ENCODE assay signal across 8 mouse cellular contexts in the genomic region with DNA sequence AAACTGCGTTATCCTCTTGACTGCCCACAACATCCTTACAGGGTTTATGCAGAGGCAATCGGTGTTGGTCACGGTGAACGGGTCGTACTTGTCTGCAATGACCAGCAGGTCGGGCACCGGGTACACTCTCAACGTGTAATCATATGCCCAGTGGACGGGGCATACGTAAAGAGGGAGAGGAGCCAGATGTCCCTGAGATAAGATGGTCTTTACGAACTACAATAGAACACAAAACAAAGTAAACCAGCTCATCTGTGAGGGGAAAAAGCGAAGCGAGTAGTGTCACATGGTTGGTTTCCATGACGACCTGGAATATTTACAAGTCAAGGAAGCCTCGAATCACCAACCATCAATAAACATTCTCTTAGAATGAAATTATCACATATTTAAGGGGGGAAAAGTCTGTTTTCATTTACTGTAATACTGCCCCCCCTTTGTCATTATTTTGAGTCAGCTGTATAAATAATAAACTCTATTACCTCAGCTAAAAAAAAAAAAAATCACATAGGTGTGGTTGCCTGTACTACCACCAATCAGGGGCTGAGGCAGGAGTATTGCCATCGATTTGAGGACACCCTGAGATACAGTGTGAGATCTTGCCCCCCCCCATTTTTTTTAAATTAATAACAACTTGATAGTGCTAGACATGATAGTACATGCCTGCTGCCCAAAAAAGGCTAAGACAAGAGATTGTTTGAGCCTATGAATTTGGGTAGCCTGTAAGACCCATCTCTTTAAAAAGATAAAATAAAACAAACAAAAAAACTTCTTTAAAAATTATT. TPM values are rescaled to one million over a fixed set of nuclear protein-coding genes. Genes with fewer than 3 reads are reported as not detected.
A peak's percentile ranks its signal among the peaks of the same experiment; 100 is the strongest.
DNase-seq lines count a peak whose midpoint lies in the region; ATAC-seq and TF ChIP-seq lines count a peak whose summit lies in the region.

A gene (minus strand): TSS at position 216 of the 782 bp plus-strand sequence.

- no peak for DNase-seq in stomach, postnatal 0 days (ENCODE audit: low spot score)
- peak; percentile 38 for DNase-seq in testis, postnatal 10 days (ENCODE audit: low spot score)
- DNase-seq in left cerebral cortex, postnatal 14 days (ENCODE audit: low spot score in 2 of 2), result no peak
- no peak for DNase-seq in thymus, postnatal 25 days
- DNase-seq in left cerebral cortex, postnatal 4 days, result no peak

- intact Hi-C loops in left cerebral cortex, postnatal 14 days (cut with DNase I), result no loop called here
- intact Hi-C loops in left cerebral cortex, postnatal 4 days (cut with DNase I), result no loop called here

- no peaks in the 10 kb centered on the region for H3K27me3 ChIP-seq in stomach, embryonic 14.5 days (ENCODE audit: control insufficient read depth, insufficient read depth, low read length)
- no peaks in the 10 kb centered on the region for H3K27me3 ChIP-seq in stomach, postnatal 0 days (ENCODE audit: control insufficient read depth, insufficient read depth, low read length)
- H3K27me3 ChIP-seq in embryonic facial prominence, embryonic 15.5 days, result no peaks in the 10 kb centered on the region
- H3K27me3 ChIP-seq in limb, embryonic 13.5 days, result no peaks in the 10 kb centered on the region

- no peak for TF ChIP-seq EP300 in stomach, postnatal 0 days (optimal IDR thresholded peaks at IDR 0.05)

- TF ChIP-seq CTCF in stomach, postnatal 0 days (IDR thresholded peaks at IDR 0.05; ENCODE audit: low read depth), result no peak

- no peak within 1 kb of the TSS for H3K4me3 ChIP-seq in stomach, embryonic 14.5 days (ENCODE audit: low read depth, low read length)
- no peak within 1 kb of the TSS for H3K4me3 ChIP-seq in stomach, postnatal 0 days (ENCODE audit: low read depth, low read length)
- H3K4me3 ChIP-seq in embryonic facial prominence, embryonic 15.5 days (replicated peaks), result no peak within 1 kb of the TSS
- no peak within 1 kb of the TSS for H3K4me3 ChIP-seq in limb, embryonic 13.5 days

- H3K9ac ChIP-seq in stomach, embryonic 14.5 days (replicated peaks; ENCODE audit: low read depth, low read length), result no peak within 1 kb of the TSS
- H3K9ac ChIP-seq in stomach, postnatal 0 days (ENCODE audit: low read length), result no peak within 1 kb of the TSS
- H3K9ac ChIP-seq in embryonic facial prominence, embryonic 15.5 days, result no peak within 1 kb of the TSS
- H3K9ac ChIP-seq in limb, embryonic 13.5 days, result no peak within 1 kb of the TSS

- 81% methylated on average over 16 of the region's 16 CpGs for WGBS in stomach, embryonic 14.5 days
- WGBS in stomach, postnatal 0 days, result 78% methylated on average over 16 of the region's 16 CpGs
- WGBS in embryonic facial prominence, embryonic 15.5 days, result 83% methylated on average over 16 of the region's 16 CpGs
- 86% methylated on average over 16 of the region's 16 CpGs for WGBS in limb, embryonic 13.5 days

- H3K4me2 ChIP-seq in stomach, embryonic 14.5 days (replicated peaks; ENCODE audit: low read depth, low read length), result no peak within 1 kb of the TSS
- no peak within 1 kb of the TSS for H3K4me2 ChIP-seq in stomach, postnatal 0 days (replicated peaks; ENCODE audit: low read depth)
- no peak within 1 kb of the TSS for H3K4me2 ChIP-seq in embryonic facial prominence, embryonic 15.5 days (replicated peaks)
- H3K4me2 ChIP-seq in limb, embryonic 13.5 days (replicated peaks), result no peak within 1 kb of the TSS

- H3K9me3 ChIP-seq in stomach, embryonic 14.5 days (ENCODE audit: control insufficient read depth, low read depth, low read length), result no peaks in the 10 kb centered on the region
- H3K9me3 ChIP-seq in stomach, postnatal 0 days (ENCODE audit: control insufficient read depth, low read length), result no peaks in the 10 kb centered on the region
- no peaks in the 10 kb centered on the region for H3K9me3 ChIP-seq in embryonic facial prominence, embryonic 15.5 days (replicated peaks)
- no peaks in the 10 kb centered on the region for H3K9me3 ChIP-seq in limb, embryonic 13.5 days

- no peak within 1 kb of the TSS for H3K27ac ChIP-seq in stomach, embryonic 14.5 days (ENCODE audit: low read length)
- no peak within 1 kb of the TSS for H3K27ac ChIP-seq in stomach, postnatal 0 days (replicated peaks)
- H3K27ac ChIP-seq in embryonic facial prominence, embryonic 15.5 days (replicated peaks), result no peak within 1 kb of the TSS
- no peak within 1 kb of the TSS for H3K27ac ChIP-seq in limb, embryonic 13.5 days

- H3K36me3 ChIP-seq in stomach, embryonic 14.5 days (ENCODE audit: control insufficient read depth, insufficient read depth, low read length), result peaks cover 44% of the 10 kb centered on the region
- 0 out of 2 replicates have a peak, but pooled peaks cover 1% of the 10 kb centered on the region for H3K36me3 ChIP-seq in stomach, postnatal 0 days (ENCODE audit: control insufficient read depth, insufficient read depth, low read length)
- H3K36me3 ChIP-seq in embryonic facial prominence, embryonic 15.5 days, result peaks cover 46% of the 10 kb centered on the region
- H3K36me3 ChIP-seq in limb, embryonic 13.5 days, result peaks cover 69% of the 10 kb centered on the region

- H3K4me1 ChIP-seq in stomach, embryonic 14.5 days (ENCODE audit: control insufficient read depth, insufficient read depth, low read length), result no peaks in the 10 kb centered on the region; the same call in 1 of the 2 replicates
- H3K4me1 ChIP-seq in stomach, postnatal 0 days (replicated peaks; ENCODE audit: control insufficient read depth, insufficient read depth), result no peaks in the 10 kb centered on the region
- peaks cover 1% of the 10 kb centered on the region; the same call in 1 of the 2 replicates for H3K4me1 ChIP-seq in embryonic facial prominence, embryonic 15.5 days
- H3K4me1 ChIP-seq in limb, embryonic 13.5 days, result peaks cover under 1% of the 10 kb centered on the region

- no peak for ATAC-seq in stomach, embryonic 14.5 days (ENCODE audit: insufficient number of reproducible peaks, insufficient read depth, low FRiP score, low read depth)
- ATAC-seq in stomach, postnatal 0 days (ENCODE audit: low FRiP score, low TSS enrichment), result no peak
- ATAC-seq in embryonic facial prominence, embryonic 15.5 days (ENCODE audit: insufficient number of reproducible peaks, low FRiP score, low TSS enrichment, low read depth), result no peak
- no peak for ATAC-seq in limb, embryonic 13.5 days (ENCODE audit: low FRiP score, low read depth)

RNA-seq across cellular contexts. Expression of the gene that starts here (rescaled TPM):
- polyA plus RNA-seq in stomach, embryonic 14.5 days (2014; fragmentation: Nextera tagmentation; extraction: Ambion mirVana), result 24.5 and 27.1 TPM in 2 replicates
- 8.2 and 8.7 TPM in 2 replicates for polyA plus RNA-seq in stomach, postnatal 0 days (2015; fragmentation: Nextera tagmentation; extraction: Ambion mirVana)
- 17.5 and 20.8 TPM in 2 replicates for polyA plus RNA-seq in embryonic facial prominence, embryonic 15.5 days (2015; fragmentation: Nextera tagmentation; extraction: Ambion mirVana)
- 31.8 and 32.1 TPM in 2 replicates for polyA plus RNA-seq in limb, embryonic 13.5 days (2015; fragmentation: Nextera tagmentation; extraction: Ambion mirVana)
- total RNA-seq in left cerebral cortex, postnatal 14 days (2021), result 1 to 10 TPM; 2.4 to 3.2 TPM
- total RNA-seq in left cerebral cortex, postnatal 4 days (2021), result 1 to 10 TPM; 4.4 to 7.0 TPM
